Mouse (Mus musculus) E14TG2a.4 (cell line): ENCODE measurements around the gene Atp11a.

ENCODE experiments used
- H3K27me3 ChIP-seq: 2 replicates; pipeline ENCODE4 v1.6.1; 2014; ENCODE audit warnings: low read length, control low read depth; ENCODE audit not compliant: insufficient read depth
- H3K36me3 ChIP-seq: 2 replicates; pipeline ENCODE4 v1.6.1; 2014; ENCODE audit warnings: low read length, control low read depth; ENCODE audit not compliant: insufficient read depth
- H3K4me1 ChIP-seq: replicated peaks from 2 replicates; pipeline ENCODE4 v1.6.1; 2014; ENCODE audit warnings: low read depth, low read length, control low read depth
- H3K4me3 ChIP-seq: replicated peaks from 2 replicates; pipeline ENCODE4 v1.5.1; 2014; ENCODE audit warnings: mild to moderate bottlenecking, low read length
- H3K9me3 ChIP-seq: 2 replicates; pipeline ENCODE4 v1.6.1; 2014; ENCODE audit warnings: low read length, control low read depth
- CTCF ChIP-seq: conservative IDR thresholded peaks from 2 replicates; pipeline ENCODE4 v1.5.1; 2014; ENCODE audit warnings: low read length
- NANOG ChIP-seq: IDR thresholded peaks from 2 replicates; pipeline ENCODE4 v1.6.1; 2014; ENCODE audit warnings: borderline replicate concordance, low read length, mixed read lengths
- POU5F1 ChIP-seq: IDR thresholded peaks from 2 replicates; pipeline ENCODE4 v1.6.1; 2014; ENCODE audit warnings: low read length, borderline replicate concordance

Gene Atp11a

GRCm38 (mm10) chr8:12787427-12787826 lies 30.6 kb downstream of the Atp11a start:
- H3K4me1 ChIP-seq, result peaks cover 37% of the 10 kb centered on the region
- H3K4me3 ChIP-seq, result peak overlapping the region; percentile 17; the same call in 1 of the 2 replicates
- TF ChIP-seq POU5F1, result no peak
- no peak for TF ChIP-seq NANOG
- no peak for TF ChIP-seq CTCF
- peaks cover 28% of the 10 kb centered on the region; the same call in 1 of the 2 replicates for H3K36me3 ChIP-seq
- no peaks in the 10 kb centered on the region for H3K9me3 ChIP-seq
- no peaks in the 10 kb centered on the region for H3K27me3 ChIP-seq

DNA sequence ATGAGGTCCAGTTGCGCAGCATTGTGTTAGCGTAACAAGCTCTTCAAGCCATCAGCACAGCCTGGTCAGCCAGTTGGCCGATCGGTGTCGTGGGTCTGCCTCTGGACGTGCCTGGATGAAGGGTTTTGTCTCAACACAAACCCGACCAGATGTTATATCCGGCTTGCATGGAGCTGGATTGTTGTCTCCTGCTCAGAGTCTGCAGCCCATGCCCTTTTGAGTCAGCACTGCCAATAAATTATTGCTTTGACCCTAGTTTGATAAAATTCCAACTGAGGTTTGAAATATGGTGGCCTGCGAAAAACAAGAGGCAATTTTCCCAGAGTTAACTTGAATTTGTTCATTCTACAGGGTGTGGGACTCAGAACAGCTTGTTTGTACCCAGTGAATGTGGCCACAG lies 31.9 kb downstream of the Atp11a start:
- peaks cover 22% of the 10 kb centered on the region; the same call in 1 of the 2 replicates for H3K36me3 ChIP-seq
- H3K4me1 ChIP-seq, result peaks cover 38% of the 10 kb centered on the region
- TF ChIP-seq NANOG (no peak), CTCF (no peak)
- no peaks in the 10 kb centered on the region for H3K27me3 ChIP-seq
- no peaks in the 10 kb centered on the region for H3K9me3 ChIP-seq
- no peak overlapping the region for H3K4me3 ChIP-seq

GRCm38 (mm10) chr8:12795011-12795671 lies 38.3 kb downstream of the Atp11a start:
- Histone ChIP-seq H3K4me1 (peaks cover 12% of the 10 kb centered on the region; the same call in 1 of the 2 replicates), H3K27me3 (no peaks in the 10 kb centered on the region), H3K36me3 (peaks cover 11% of the 10 kb centered on the region; the same call in 1 of the 2 replicates), H3K9me3 (no peaks in the 10 kb centered on the region), H3K4me3 (no peak overlapping the region)
- TF ChIP-seq CTCF, result no peak
- no peak for TF ChIP-seq NANOG
- no peak for TF ChIP-seq POU5F1

DNA sequence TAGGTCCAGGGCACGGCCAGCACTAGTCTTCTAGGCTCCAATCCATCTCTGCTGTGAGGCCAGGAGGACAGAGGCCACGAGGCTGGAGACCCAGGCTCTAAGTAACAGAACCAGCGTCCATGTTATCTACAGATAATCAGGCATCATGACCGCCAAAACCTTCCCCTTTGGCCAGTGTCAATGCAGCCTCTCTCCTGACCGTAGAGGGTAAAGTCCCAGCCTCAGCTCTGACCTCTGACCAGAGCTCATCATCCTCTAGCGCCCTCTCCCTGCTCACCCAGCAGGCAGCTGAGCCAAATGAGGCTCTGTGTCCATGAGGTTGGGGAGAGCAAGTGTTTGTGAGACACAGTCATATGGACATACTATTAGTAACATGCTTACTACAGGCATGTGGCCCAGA lies 42.3 kb downstream of the Atp11a start:
- Histone ChIP-seq H3K36me3 (peaks cover 5% of the 10 kb centered on the region; the same call in 1 of the 2 replicates), H3K4me1 (peaks cover 15% of the 10 kb centered on the region), H3K27me3 (no peaks in the 10 kb centered on the region), H3K4me3 (no peak overlapping the region), H3K9me3 (no peaks in the 10 kb centered on the region)
- no peak for TF ChIP-seq NANOG
- no peak for TF ChIP-seq CTCF
- TF ChIP-seq POU5F1, result no peak

DNA sequence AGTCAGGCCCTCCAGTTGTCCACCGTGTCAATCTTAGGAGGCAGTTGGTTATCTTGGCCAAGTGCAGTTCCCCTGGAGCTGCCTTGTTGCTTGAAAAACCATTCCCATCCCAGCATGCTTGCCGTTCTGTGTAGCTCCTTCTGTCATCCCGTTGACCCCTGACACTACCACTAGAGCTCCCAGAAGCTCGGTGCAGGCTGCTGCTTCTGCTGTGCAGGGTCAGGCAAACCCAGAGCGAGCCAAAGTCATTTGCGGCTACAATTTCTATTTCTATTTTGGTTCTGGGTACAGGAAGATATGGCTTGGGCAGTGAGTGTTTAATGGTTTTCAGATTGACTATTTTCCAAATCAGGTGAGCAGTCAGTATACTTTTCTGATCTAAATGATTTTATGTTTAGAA lies 43.0 kb downstream of the Atp11a start:
- H3K36me3 ChIP-seq, result no peaks in the 10 kb centered on the region
- H3K9me3 ChIP-seq, result no peaks in the 10 kb centered on the region
- H3K4me3 ChIP-seq, result no peak overlapping the region
- H3K27me3 ChIP-seq, result no peaks in the 10 kb centered on the region
- TF ChIP-seq NANOG (no peak), CTCF (no peak), POU5F1 (no peak)
- H3K4me1 ChIP-seq, result peaks cover 15% of the 10 kb centered on the region

GRCm38 (mm10) chr8:12800246-12800645 lies 43.4 kb downstream of the Atp11a start:
- no peak overlapping the region for H3K4me3 ChIP-seq
- TF ChIP-seq CTCF (no peak), NANOG (no peak), POU5F1 (no peak)
- no peaks in the 10 kb centered on the region for H3K36me3 ChIP-seq

DNA sequence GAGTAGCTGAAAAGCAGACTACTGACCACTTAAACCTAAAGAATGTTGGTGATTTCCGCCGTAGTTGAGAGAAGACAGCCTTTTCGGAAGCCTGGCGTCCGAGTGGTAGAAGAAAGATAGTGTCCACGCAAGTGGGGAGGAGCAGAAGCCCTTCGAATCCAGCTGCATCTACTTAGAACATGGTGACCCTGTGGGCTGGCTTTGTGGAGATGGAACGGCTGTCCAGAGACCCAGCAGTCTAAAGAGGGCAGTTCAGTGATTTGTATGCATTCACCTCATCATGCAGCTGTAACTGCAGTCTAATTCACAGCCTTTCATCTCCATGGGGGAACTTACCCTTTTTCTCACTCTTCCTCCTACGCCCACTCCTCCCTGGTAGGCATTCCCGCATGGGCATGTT lies 44.8 kb downstream of the Atp11a start:
- Histone ChIP-seq H3K27me3 (no peaks in the 10 kb centered on the region), H3K36me3 (peaks cover 3% of the 10 kb centered on the region), H3K4me3 (no peak overlapping the region), H3K9me3 (no peaks in the 10 kb centered on the region), H3K4me1 (peaks cover 17% of the 10 kb centered on the region)
- TF ChIP-seq POU5F1, result no peak
- no peak for TF ChIP-seq CTCF
- TF ChIP-seq NANOG, result no peak

More at GRCm38 (mm10) chr8:12800246-12800645, 43.4 kb downstream of the Atp11a start:
- H3K9me3 ChIP-seq, result no peaks in the 10 kb centered on the region
- H3K27me3 ChIP-seq, result no peaks in the 10 kb centered on the region
- H3K4me1 ChIP-seq, result peaks cover 15% of the 10 kb centered on the region

DNA sequence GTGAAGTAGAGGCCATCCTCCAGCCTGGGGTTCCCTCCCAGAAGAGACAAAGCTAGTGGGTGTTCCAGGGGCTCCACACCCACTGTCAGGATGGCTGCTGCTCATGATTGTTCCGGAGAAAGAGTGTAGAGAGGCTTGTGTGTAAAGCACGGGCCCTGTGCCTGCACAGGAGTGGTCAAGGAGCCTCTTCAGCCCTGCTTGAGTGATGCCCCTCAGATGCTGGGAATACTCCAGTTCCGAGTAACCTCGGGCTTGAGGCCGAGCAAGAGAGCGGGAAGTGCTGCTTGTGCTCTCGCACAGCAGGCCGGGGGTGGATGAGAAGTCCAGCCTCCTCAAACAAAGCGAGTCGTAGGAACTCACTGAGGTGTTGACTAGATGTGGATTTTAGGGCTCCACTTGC lies 46.3 kb downstream of the Atp11a start:
- Histone ChIP-seq H3K36me3 (peaks cover 11% of the 10 kb centered on the region), H3K4me1 (peaks cover 17% of the 10 kb centered on the region), H3K9me3 (no peaks in the 10 kb centered on the region), H3K27me3 (no peaks in the 10 kb centered on the region), H3K4me3 (no peak overlapping the region)
- no peak for TF ChIP-seq NANOG
- no peak for TF ChIP-seq POU5F1
- TF ChIP-seq CTCF, result no peak

- Histone ChIP-seq H3K27me3 (no peaks in the 10 kb centered on the region), H3K36me3 (peaks cover 22% of the 10 kb centered on the region), H3K9me3 (no peaks in the 10 kb centered on the region), H3K4me3 (no peak overlapping the region), H3K4me1 (peaks cover 17% of the 10 kb centered on the region)
- TF ChIP-seq CTCF, result no peak
- TF ChIP-seq POU5F1, result no peak
- no peak for TF ChIP-seq NANOG
These were observed 48.1 kb downstream of the Atp11a start for GRCm38 (mm10) chr8:12804909-12805308.
